Mouse (Mus musculus): ENCODE data around the gene Epb42. TPM values are rescaled to one million over a fixed set of nuclear protein-coding genes. Genes with fewer than 3 reads are reported as not detected.
"Not testable (repeated sequence)": the region's sequence is repeated elsewhere in the genome, so short reads cannot be mapped to it uniquely, and the experiment has no call there.

The Epb42 gene
- polyA plus RNA-seq, 2 experiments: 129 to 162 TPM

- H3K4me2 ChIP-seq (ENCODE audit: low read depth): peak overlapping the region; percentile 85
- H3K9ac ChIP-seq (replicated peaks): no peak overlapping the region; the same call in 1 of the 2 replicates
- peak overlapping the region in 1 of 2 experiments; percentile 72; a peak in 3 of 4 replicates for H3K4me3 ChIP-seq (ENCODE audit: insufficient read depth in 1 of 2, low read depth in 2 of 2, low read length in 2 of 2)
- peak overlapping the region; percentile 82 for H3K27ac ChIP-seq
- TF ChIP-seq CTCF (IDR thresholded peaks at IDR 0.05; ENCODE audit: low read depth): no peak
- no peak for TF ChIP-seq EP300 (IDR thresholded peaks at IDR 0.05; ENCODE audit: low read depth)
- ATAC-seq (ENCODE audit: insufficient read depth) (no peak), DNase-seq (ENCODE audit: low read depth in 3 of 3, low spot score in 3 of 3) (no peak)
- H3K36me3 ChIP-seq (replicated peaks; ENCODE audit: control insufficient read depth, insufficient read depth, low read depth): no peaks in the 10 kb centered on the region
- H3K27me3 ChIP-seq (ENCODE audit: control insufficient read depth, insufficient read depth, low read length): no peaks in the 10 kb centered on the region
- no peaks in the 10 kb centered on the region for H3K9me3 ChIP-seq (ENCODE audit: control insufficient read depth, low read length)
- peaks cover 15 to 16% of the 10 kb centered on the region in 2 experiments for H3K4me1 ChIP-seq (replicated peaks; ENCODE audit: control insufficient read depth in 2 of 2, insufficient read depth in 2 of 2, low read length in 1 of 2)
- WGBS (ENCODE audit: insufficient replicate concordance): 81% methylated on average over 8 of the region's 8 CpGs
These were observed 58.8 kb downstream of the Epb42 start for GRCm38 (mm10) chr2:120977926-120978692.

- Histone ChIP-seq H3K4me2 (ENCODE audit: low read depth) (peak within 1 kb of the TSS; percentile 85), H3K4me3 (ENCODE audit: insufficient read depth in 1 of 2, low read depth in 2 of 2, low read length in 2 of 2) (peak within 1 kb of the TSS; percentile 72 to 74), H3K9ac (replicated peaks) (peak within 1 kb of the TSS; percentile 82), H3K36me3 (replicated peaks; ENCODE audit: control insufficient read depth, insufficient read depth, low read depth) (no peaks in the 10 kb centered on the region), H3K9me3 (ENCODE audit: control insufficient read depth, low read length) (no peaks in the 10 kb centered on the region), H3K27me3 (ENCODE audit: control insufficient read depth, insufficient read depth, low read length) (no peaks in the 10 kb centered on the region), H3K4me1 (replicated peaks; ENCODE audit: control insufficient read depth in 2 of 2, insufficient read depth in 2 of 2, low read length in 1 of 2) (peaks cover 18 to 19% of the 10 kb centered on the region in 2 experiments), H3K27ac (peak within 1 kb of the TSS; percentile 82)
- ATAC-seq (ENCODE audit: insufficient read depth) (peak; percentile 80), DNase-seq (ENCODE audit: low read depth in 3 of 3, low spot score in 3 of 3) (peak; percentile 53 to 71 (median 67))
- 2% methylated on average over 71 of the region's 71 CpGs for WGBS (ENCODE audit: insufficient replicate concordance)
- peak; percentile 53 for TF ChIP-seq CTCF (IDR thresholded peaks at IDR 0.05; ENCODE audit: low read depth)
- peak; percentile 60 for TF ChIP-seq EP300 (IDR thresholded peaks at IDR 0.05; ENCODE audit: low read depth)
These were observed 59.6 kb downstream of the Epb42 start, which contains the start of gene Tmem62 for GRCm38 (mm10) chr2:120976990-120977925. Gene Tmem62, plus strand, starts transcription at chr2:120977017.

GRCm38 (mm10) chr2:120976308-120976707 is 60.6 kb downstream of the Epb42 start:
- H3K9me3 ChIP-seq (ENCODE audit: control insufficient read depth, low read length): no peaks in the 10 kb centered on the region
- H3K4me3 ChIP-seq (ENCODE audit: insufficient read depth in 1 of 2, low read depth in 2 of 2, low read length in 2 of 2): peak overlapping the region; percentile 72 to 74
- no peaks in the 10 kb centered on the region for H3K36me3 ChIP-seq (replicated peaks; ENCODE audit: control insufficient read depth, insufficient read depth, low read depth)
- H3K4me2 ChIP-seq (ENCODE audit: low read depth): peak overlapping the region; percentile 85
- ATAC-seq (ENCODE audit: insufficient read depth): no peak
- peaks cover 18 to 22% of the 10 kb centered on the region in 2 experiments for H3K4me1 ChIP-seq (replicated peaks; ENCODE audit: control insufficient read depth in 2 of 2, insufficient read depth in 2 of 2, low read length in 1 of 2)
- TF ChIP-seq CTCF (IDR thresholded peaks at IDR 0.05; ENCODE audit: low read depth) (peak; percentile 61), EP300 (IDR thresholded peaks at IDR 0.05; ENCODE audit: low read depth) (no peak)
- peak; percentile 32 to 59 (median 45) for DNase-seq (ENCODE audit: low read depth in 3 of 3, low spot score in 3 of 3)
- H3K27ac ChIP-seq: peak overlapping the region; percentile 28; the same call in 1 of the 2 replicates
- peak overlapping the region; percentile 61 for H3K9ac ChIP-seq (replicated peaks)
- WGBS (ENCODE audit: insufficient replicate concordance): 39% methylated on average over 4 of the region's 4 CpGs
- H3K27me3 ChIP-seq (ENCODE audit: control insufficient read depth, insufficient read depth, low read length): no peaks in the 10 kb centered on the region

GRCm38 (mm10) chr2:120972964-120973363 is 63.9 kb downstream of the Epb42 start:
- peak; percentile 15; the same call in 1 of the 2 replicates for ATAC-seq (ENCODE audit: insufficient read depth)
- peaks cover 20 to 24% of the 10 kb centered on the region in 2 experiments for H3K4me1 ChIP-seq (replicated peaks; ENCODE audit: control insufficient read depth in 2 of 2, insufficient read depth in 2 of 2, low read length in 1 of 2)
- WGBS (ENCODE audit: insufficient replicate concordance): 11% methylated on average over 5 of the region's 5 CpGs
- 0 out of 2 replicates have a peak overlapping the region, but pooled peaks have one; percentile 9 for H3K27ac ChIP-seq
- peak overlapping the region; percentile 35 for H3K9ac ChIP-seq (replicated peaks)
- H3K4me2 ChIP-seq (ENCODE audit: low read depth): peak overlapping the region; percentile 67
- H3K9me3 ChIP-seq (ENCODE audit: control insufficient read depth, low read length): no peaks in the 10 kb centered on the region
- H3K36me3 ChIP-seq (replicated peaks; ENCODE audit: control insufficient read depth, insufficient read depth, low read depth): no peaks in the 10 kb centered on the region
- peak overlapping the region; percentile 22 to 40; a peak in 2 of 4 replicates for H3K4me3 ChIP-seq (ENCODE audit: insufficient read depth in 1 of 2, low read depth in 2 of 2, low read length in 2 of 2)
- TF ChIP-seq EP300 (IDR thresholded peaks at IDR 0.05; ENCODE audit: low read depth): no peak
- TF ChIP-seq CTCF (IDR thresholded peaks at IDR 0.05; ENCODE audit: low read depth): peak; percentile 47
- peak in 1 of 3 experiments; percentile 58 for DNase-seq (ENCODE audit: low read depth in 3 of 3, low spot score in 3 of 3)
- no peaks in the 10 kb centered on the region for H3K27me3 ChIP-seq (ENCODE audit: control insufficient read depth, insufficient read depth, low read length)

GRCm38 (mm10) chr2:120972257-120972656 is 64.6 kb downstream of the Epb42 start:
- not testable (repeated sequence) for H3K9ac ChIP-seq (replicated peaks); H3K4me2 ChIP-seq (ENCODE audit: low read depth); H3K4me3 ChIP-seq (ENCODE audit: insufficient read depth in 1 of 2, low read depth in 2 of 2, low read length in 2 of 2); H3K36me3 ChIP-seq (replicated peaks; ENCODE audit: control insufficient read depth, insufficient read depth, low read depth); DNase-seq (ENCODE audit: low read depth in 3 of 3, low spot score in 3 of 3); H3K9me3 ChIP-seq (ENCODE audit: control insufficient read depth, low read length); ATAC-seq (ENCODE audit: insufficient read depth); H3K27me3 ChIP-seq (ENCODE audit: control insufficient read depth, insufficient read depth, low read length); H3K27ac ChIP-seq
- H3K4me1 ChIP-seq (replicated peaks; ENCODE audit: control insufficient read depth in 2 of 2, insufficient read depth in 2 of 2, low read length in 1 of 2): peaks cover 16 to 22% of the 10 kb centered on the region in 2 experiments
- WGBS (ENCODE audit: insufficient replicate concordance): 82% methylated on average over 8 of the region's 8 CpGs
